Mouse (Mus musculus) ES-Bruce4 (cell line): Measurements from ENCODE around the gene Ubl4b. TPM values are rescaled to one million over a fixed set of nuclear protein-coding genes. Genes with fewer than 3 reads are reported as not detected.

Experiments used
- H3K27ac ChIP-seq: 2 replicates; pipeline ENCODE4 v1.5.1; 2012; ENCODE audit warnings: low read length, inconsistent platforms; ENCODE audit not compliant: insufficient read depth
- H3K27me3 ChIP-seq: 2 replicates; pipeline ENCODE4 v1.6.1; 2012; ENCODE audit warnings: mild to moderate bottlenecking, low read length, inconsistent platforms; ENCODE audit not compliant: control insufficient read depth, poor library complexity, insufficient read depth, severe bottlenecking
- H3K36me3 ChIP-seq: 2 replicates; pipeline ENCODE4 v1.6.1; 2012; ENCODE audit warnings: inconsistent platforms, mild to moderate bottlenecking, low read length, moderate library complexity; ENCODE audit not compliant: control insufficient read depth, poor library complexity, insufficient read depth, severe bottlenecking
- H3K4me1 ChIP-seq: one replicate; pipeline ENCODE4 v1.8.1; 2011; ENCODE audit warnings: low read length; ENCODE audit not compliant: control insufficient read depth, insufficient read depth
- H3K4me3 ChIP-seq: 2 replicates; pipeline ENCODE4 v1.5.1; 2011; ENCODE audit warnings: low read depth, mild to moderate bottlenecking, low read length
- H3K9ac ChIP-seq: 2 replicates; pipeline ENCODE4 v1.6.1; 2012; ENCODE audit warnings: low read depth, mild to moderate bottlenecking, inconsistent platforms; ENCODE audit not compliant: poor library complexity, severe bottlenecking
- H3K9me3 ChIP-seq: replicated peaks from 2 replicates; pipeline ENCODE4 v1.6.1; 2012; ENCODE audit warnings: mild to moderate bottlenecking, low read length, inconsistent platforms; ENCODE audit not compliant: control insufficient read depth, poor library complexity, insufficient read depth, severe bottlenecking
- CTCF ChIP-seq: IDR thresholded peaks from one replicate; pipeline ENCODE4 v1.8.1; 2011; ENCODE audit warnings: low read depth, low read length
- EP300 ChIP-seq: IDR thresholded peaks from 2 replicates; pipeline ENCODE4 v1.6.1; 2011; ENCODE audit warnings: low read depth, low read length; ENCODE audit not compliant: insufficient read depth
- POLR2A ChIP-seq: IDR thresholded peaks from one replicate; pipeline ENCODE4 v1.8.1; 2011; ENCODE audit warnings: low read length; ENCODE audit not compliant: insufficient read depth
- polyA plus RNA-seq: library from polyadenylated mRNA; stranded (reverse); fragments of >200 nt; gene quantifications from 2 replicates; pipeline ENCODE4 v1.2.4, GENCODE M21; 2011; ENCODE audit warnings: low read depth; ENCODE audit not compliant: missing spikeins, insufficient read depth, insufficient read length

Gene Ubl4b
- polyA plus RNA-seq, 1 experiment = not detected

DNA sequence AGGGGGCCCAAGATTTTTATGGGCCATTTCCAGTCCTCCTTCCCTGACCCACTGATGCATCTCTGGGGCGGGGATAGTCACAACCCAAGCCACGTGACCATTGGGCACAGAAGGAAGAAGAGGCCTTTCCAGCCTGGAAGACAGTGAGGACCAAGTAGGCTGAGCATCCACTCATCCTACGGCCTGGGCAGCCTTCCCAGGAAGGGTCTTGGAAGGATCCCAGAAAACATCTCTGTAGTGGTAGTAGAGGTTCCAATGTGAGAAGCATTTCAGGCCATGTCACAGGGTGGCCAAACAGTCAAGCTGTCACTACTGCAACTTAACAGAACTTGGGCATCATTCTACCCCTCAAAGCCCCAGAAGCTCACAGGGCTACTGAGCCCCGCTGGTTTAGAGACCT is 7.7 kb upstream of the Ubl4b start:
- Histone ChIP-seq H3K27ac (no peak overlapping the region), H3K4me1 (no peaks in the 10 kb centered on the region), H3K9ac (no peak overlapping the region), H3K36me3 (no peaks in the 10 kb centered on the region), H3K27me3 (no peaks in the 10 kb centered on the region), H3K4me3 (no peak overlapping the region), H3K9me3 (no peaks in the 10 kb centered on the region)
- TF ChIP-seq POLR2A (no peak), CTCF (no peak), EP300 (no peak)

DNA sequence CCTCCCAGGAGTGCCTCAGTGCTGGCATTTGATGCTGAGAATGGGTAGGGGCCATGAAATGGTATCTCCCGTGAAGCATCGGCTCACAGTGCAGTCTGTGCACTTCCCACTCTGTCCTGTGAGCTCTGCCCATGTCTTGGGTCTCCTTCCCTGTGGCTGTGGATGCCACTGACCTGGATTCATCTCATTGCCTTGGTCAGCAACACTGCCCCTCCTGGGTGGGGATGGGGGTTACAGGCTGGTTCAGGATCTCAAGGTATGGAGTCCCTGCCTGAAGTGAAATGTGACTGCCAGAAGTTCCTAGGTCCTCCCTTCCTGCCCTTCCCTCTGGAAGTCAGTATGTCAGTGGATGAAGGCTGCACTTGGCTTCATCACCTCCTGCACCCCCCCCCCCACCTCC is 7.2 kb upstream of the Ubl4b start:
- Histone ChIP-seq H3K9ac (no peak overlapping the region), H3K4me3 (no peak overlapping the region), H3K27me3 (no peaks in the 10 kb centered on the region), H3K27ac (no peak overlapping the region), H3K36me3 (no peaks in the 10 kb centered on the region), H3K9me3 (no peaks in the 10 kb centered on the region), H3K4me1 (no peaks in the 10 kb centered on the region)
- no peak for TF ChIP-seq CTCF
- TF ChIP-seq EP300 = no peak
- no peak for TF ChIP-seq POLR2A

DNA sequence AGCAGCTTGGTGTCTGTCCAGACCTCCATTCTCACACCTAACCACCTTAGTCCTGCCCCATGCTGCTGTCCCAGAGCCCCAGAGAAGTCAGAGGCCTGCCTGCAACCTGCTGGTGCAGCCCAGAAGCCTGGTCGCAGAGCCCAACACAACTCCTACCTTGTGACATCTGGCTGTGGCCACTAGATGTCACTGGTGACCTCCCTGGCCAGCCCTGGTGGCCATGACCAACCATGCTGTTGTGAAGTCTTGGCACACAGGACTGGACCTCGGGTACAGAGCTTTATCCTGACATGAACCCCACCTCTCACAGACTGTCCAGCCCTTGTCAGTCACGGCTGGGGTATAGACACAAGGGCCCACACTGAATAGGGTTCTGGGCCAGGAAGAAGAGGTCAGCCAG is 4.3 kb upstream of the Ubl4b start:
- no peak overlapping the region for H3K27ac ChIP-seq
- no peaks in the 10 kb centered on the region for H3K4me1 ChIP-seq
- no peaks in the 10 kb centered on the region for H3K27me3 ChIP-seq
- no peaks in the 10 kb centered on the region for H3K36me3 ChIP-seq
- H3K9ac ChIP-seq = no peak overlapping the region
- TF ChIP-seq CTCF = peak; percentile 73
- no peak for TF ChIP-seq POLR2A
- no peak overlapping the region for H3K4me3 ChIP-seq
- H3K9me3 ChIP-seq = no peaks in the 10 kb centered on the region

DNA sequence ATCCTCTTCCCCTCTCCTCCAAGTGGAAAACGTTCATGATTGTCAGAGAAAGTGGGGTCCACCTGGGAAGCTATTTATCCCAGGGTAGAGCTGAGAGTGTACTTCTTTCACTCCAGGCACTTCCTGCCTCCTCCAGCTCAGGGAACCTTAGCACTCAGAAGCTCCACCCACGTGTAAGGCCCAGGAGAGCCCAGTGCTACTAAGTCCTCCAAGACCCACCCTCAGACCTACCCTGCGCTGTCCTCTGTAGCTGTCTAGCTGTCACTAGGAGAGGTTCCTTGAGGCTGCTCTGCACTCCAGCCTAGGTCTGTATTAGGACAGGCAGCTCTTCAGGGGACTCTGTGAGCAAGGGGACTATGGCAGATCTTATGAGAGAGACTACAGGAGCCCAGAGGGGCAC is 3.9 kb upstream of the Ubl4b start:
- H3K4me3 ChIP-seq = no peak overlapping the region
- no peak overlapping the region for H3K27ac ChIP-seq
- TF ChIP-seq POLR2A = no peak
- TF ChIP-seq CTCF = no peak
- TF ChIP-seq EP300 = no peak
- no peak overlapping the region for H3K9ac ChIP-seq
- no peaks in the 10 kb centered on the region for H3K36me3 ChIP-seq
- no peaks in the 10 kb centered on the region for H3K4me1 ChIP-seq
- no peaks in the 10 kb centered on the region for H3K9me3 ChIP-seq
- H3K27me3 ChIP-seq = no peaks in the 10 kb centered on the region

DNA sequence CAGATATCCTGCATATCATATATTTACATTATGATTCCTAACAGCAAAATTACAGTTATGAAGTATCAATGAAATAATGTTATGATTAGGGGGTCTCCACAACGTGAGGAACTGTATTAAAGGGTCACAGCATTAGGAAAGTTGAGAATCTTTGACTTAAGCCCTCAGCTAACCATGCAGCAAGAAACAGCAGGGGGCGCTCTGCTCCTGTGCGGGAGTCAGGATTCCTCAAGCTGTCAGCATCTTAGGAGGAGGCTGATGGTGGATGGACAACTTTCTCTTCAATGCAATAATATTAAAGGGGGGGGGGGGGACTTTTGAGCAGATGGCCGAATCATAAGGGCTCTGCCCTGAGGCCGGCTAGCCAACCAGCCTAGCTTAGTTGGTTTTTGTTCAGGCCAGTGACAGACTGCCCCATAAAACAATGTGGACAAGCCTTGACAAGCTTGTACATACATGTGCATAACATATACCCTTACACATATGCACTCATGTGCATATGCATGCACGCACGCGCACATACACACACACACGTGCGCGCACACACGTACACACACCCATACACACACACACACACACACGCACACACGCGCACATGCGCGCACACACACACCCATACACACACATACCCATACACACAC is 4.3 kb downstream of the Ubl4b start:
- no peaks in the 10 kb centered on the region for H3K36me3 ChIP-seq
- no peak overlapping the region for H3K4me3 ChIP-seq
- TF ChIP-seq EP300 (no peak), POLR2A (no peak), CTCF (peak; percentile 88)
- no peak overlapping the region for H3K27ac ChIP-seq
- no peaks in the 10 kb centered on the region for H3K27me3 ChIP-seq
- no peak overlapping the region for H3K9ac ChIP-seq
- no peaks in the 10 kb centered on the region for H3K9me3 ChIP-seq
- H3K4me1 ChIP-seq = no peaks in the 10 kb centered on the region

DNA sequence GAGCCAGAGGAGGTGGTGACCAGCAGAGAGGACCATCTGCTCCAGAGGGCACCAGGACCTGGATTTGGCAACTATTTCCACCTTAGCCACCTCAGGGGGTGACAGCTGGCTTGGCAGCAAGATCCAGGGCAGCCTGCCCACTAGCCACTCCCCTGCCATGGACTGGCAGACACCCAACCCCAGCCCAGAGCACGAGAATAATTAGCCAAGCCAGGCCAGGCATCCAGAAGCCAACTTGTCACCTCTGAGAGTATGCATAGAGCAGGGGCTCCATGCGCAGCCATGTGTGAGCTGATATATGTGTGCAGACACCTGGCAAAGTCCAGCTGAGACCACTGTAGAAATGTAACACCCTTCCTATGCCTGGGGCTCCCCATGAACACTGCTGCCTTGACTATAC is 7.9 kb downstream of the Ubl4b start:
- H3K9me3 ChIP-seq = no peaks in the 10 kb centered on the region
- H3K36me3 ChIP-seq = no peaks in the 10 kb centered on the region
- no peaks in the 10 kb centered on the region for H3K4me1 ChIP-seq
- no peak overlapping the region for H3K27ac ChIP-seq
- TF ChIP-seq EP300 (no peak), CTCF (no peak), POLR2A (no peak)
- H3K27me3 ChIP-seq = no peaks in the 10 kb centered on the region
- H3K4me3 ChIP-seq = no peak overlapping the region
- no peak overlapping the region for H3K9ac ChIP-seq
